Mouse (Mus musculus) ES-E14 (cell line): Measurements from ENCODE around the gene Enpp1. TPM values are rescaled to one million over a fixed set of nuclear protein-coding genes. Genes with fewer than 3 reads are reported as not detected.

Experiments
- DNase-seq: peaks from one replicate; pipeline ENCODE4 v3.0.0-alpha.2; 2013; ENCODE audit warnings: low read depth, low spot score
- H3K27ac ChIP-seq: 2 replicates; pipeline ENCODE4 v1.5.1; 2012; ENCODE audit warnings: low read depth, mild to moderate bottlenecking, low read length, moderate library complexity, mixed read lengths; ENCODE audit not compliant: poor library complexity, insufficient read depth, severe bottlenecking
- H3K36me3 ChIP-seq: 2 replicates; pipeline ENCODE4 v1.6.1; 2012; ENCODE audit warnings: mild to moderate bottlenecking, low read length, moderate library complexity, mixed read lengths; ENCODE audit not compliant: control insufficient read depth, poor library complexity, insufficient read depth, severe bottlenecking
- H3K4me1 ChIP-seq, 2 experiments: fragments of 150-350 bp in 1 of 2; sonication (generic) in 1 of 2; 2 replicates each; pipeline ENCODE4 v1.6.1; 2012; ENCODE audit warnings: low read length in 2 of 2, mild to moderate bottlenecking in 1 of 2, mixed read lengths in 1 of 2; ENCODE audit not compliant: control insufficient read depth in 2 of 2, insufficient read depth in 2 of 2, poor library complexity in 1 of 2
- H3K4me3 ChIP-seq, 2 experiments: fragments of 150-350 bp in 1 of 2; sonication (generic) in 1 of 2; 2 replicates each; pipeline ENCODE4 v1.5.1; 2012; ENCODE audit warnings: low read length in 2 of 2, low read depth in 1 of 2, mild to moderate bottlenecking in 1 of 2, mixed read lengths in 1 of 2; ENCODE audit not compliant: insufficient read depth in 1 of 2, poor library complexity in 1 of 2, severe bottlenecking in 1 of 2
- H3K9ac ChIP-seq: 2 replicates; pipeline ENCODE4 v1.6.1; 2012; ENCODE audit warnings: low read depth, mild to moderate bottlenecking, low read length, mixed read lengths; ENCODE audit not compliant: poor library complexity, insufficient read depth, severe bottlenecking
- H3K9me3 ChIP-seq: fragments of 150-350 bp; sonication (generic); 2 replicates; pipeline ENCODE4 v1.6.1; 2012; ENCODE audit warnings: low read depth, mild to moderate bottlenecking, low read length; ENCODE audit not compliant: control insufficient read depth, insufficient read depth
- CHD2 ChIP-seq: IDR thresholded peaks from 2 replicates; pipeline ENCODE4 v1.6.1; 2014; ENCODE audit warnings: mild to moderate bottlenecking, low read depth, low read length, inconsistent platforms
- HCFC1 ChIP-seq: IDR thresholded peaks from 2 replicates; pipeline ENCODE4 v1.6.1; 2012; ENCODE audit warnings: low read length, inconsistent platforms, borderline replicate concordance; ENCODE audit not compliant: insufficient read depth
- MAFK ChIP-seq: IDR thresholded peaks from 2 replicates; pipeline ENCODE4 v1.6.1; 2014; ENCODE audit warnings: mild to moderate bottlenecking, low read depth, low read length, inconsistent platforms; ENCODE audit not compliant: insufficient read depth
- ZC3H11A ChIP-seq: IDR thresholded peaks from 2 replicates; pipeline ENCODE4 v1.6.1; 2012; ENCODE audit warnings: low read depth, mild to moderate bottlenecking, inconsistent platforms, low read length, borderline replicate concordance
- ZNF384 ChIP-seq: IDR thresholded peaks from 2 replicates; pipeline ENCODE4 v1.6.1; 2012; ENCODE audit warnings: low read depth, low read length, inconsistent platforms
- in situ Hi-C, 2 experiments: fragments of 600-800 bp; cut with MboI; formaldehyde crosslinking; loops; one replicate each; pipeline ENCODE4 v1.15.1; 2025; ENCODE audit warnings: low sequenced_read_pairs in 2 of 2, inconsistent platforms in 1 of 2; ENCODE audit not compliant: unreplicated experiment in 2 of 2
- total RNA-seq: library from RNA; depleted of rRNA; stranded (reverse); fragments of 300-350 nt; gene quantifications from 2 replicates; pipeline ENCODE4 v1.2.3, GENCODE M21; 2012

Enpp1 gene
- total RNA-seq, 1 experiment: 0.62 TPM

DNA sequence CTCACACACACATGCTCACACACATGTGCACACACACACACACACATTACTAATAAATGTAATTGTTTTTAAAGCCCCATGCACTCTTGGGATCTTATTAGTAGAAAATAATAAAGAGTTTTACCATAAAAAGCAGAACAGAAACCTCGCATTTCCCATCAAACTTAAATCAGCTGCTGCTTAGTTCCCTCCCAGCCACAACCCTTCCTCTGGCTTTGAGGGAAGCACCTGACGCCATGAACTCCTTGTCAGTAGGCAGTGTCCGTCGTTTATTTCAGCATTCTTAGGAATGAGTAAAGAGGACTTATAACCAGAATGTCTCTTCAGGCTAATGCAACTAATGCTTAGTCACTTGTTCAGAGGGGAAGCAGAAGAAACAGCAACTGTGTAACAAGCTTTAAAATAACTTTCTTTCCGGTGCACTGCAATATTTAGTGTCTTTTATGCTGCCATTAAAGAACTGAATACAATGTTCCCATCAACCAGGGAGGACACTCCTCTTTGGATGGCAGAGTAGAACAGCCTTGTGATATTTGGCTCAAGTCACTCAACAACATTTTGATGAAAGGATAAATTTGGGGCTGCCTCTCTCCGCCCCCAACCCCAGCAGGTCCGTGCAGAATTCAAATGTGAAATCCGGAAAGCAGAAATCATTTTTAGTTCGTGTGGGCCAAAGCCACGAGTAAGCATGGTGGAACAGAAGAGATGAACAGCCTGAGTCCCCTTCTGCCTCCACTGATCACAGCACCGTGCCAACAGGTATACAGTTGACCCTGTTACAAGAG is 69.0 kb downstream of the Enpp1 start:
- Histone ChIP-seq H3K9ac (no peak overlapping the region), H3K27ac (no peak overlapping the region), H3K9me3 (no peaks in the 10 kb centered on the region), H3K4me3 (no peak overlapping the region), H3K36me3 (no peaks in the 10 kb centered on the region), H3K4me1 (no peaks in the 10 kb centered on the region)
- TF ChIP-seq MAFK: no peak
- no peak for TF ChIP-seq ZC3H11A
- no peak for DNase-seq
- in situ Hi-C loops: no loop called here

DNA sequence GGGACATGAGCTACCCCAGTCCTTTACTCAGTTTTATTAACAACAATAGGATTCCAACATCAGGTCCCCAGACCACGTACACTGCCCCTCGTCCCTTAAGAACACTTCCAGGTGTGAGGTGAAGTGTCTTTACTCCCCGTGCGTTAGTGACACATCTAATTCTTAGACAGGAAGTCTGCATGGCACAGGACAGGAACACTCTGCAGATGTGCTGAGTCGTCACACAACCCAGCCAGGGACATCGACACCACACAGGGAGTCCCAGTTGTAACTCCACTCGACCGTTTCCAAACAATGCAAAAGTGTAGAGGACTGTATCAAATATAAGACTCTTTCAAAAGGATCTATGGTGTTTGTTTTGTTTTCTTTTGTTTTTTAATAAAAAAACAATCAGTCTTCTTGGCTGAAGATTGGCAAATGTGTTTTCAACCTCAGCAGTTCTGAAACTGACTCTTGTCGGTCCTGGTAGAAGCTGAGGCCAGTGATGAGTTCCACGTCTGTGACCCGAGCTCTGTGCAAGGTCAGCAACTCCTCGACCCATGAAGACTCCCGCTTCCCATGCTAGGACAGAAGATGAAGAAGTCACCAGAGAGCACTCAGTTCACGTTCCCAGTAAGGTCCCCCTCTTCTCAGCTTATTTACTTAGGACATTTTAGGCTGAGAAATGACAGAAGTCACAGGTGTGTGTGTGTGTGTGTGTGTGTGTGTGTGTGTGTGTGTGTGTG is 70.4 kb downstream of the Enpp1 start:
- TF ChIP-seq CHD2 (no peak), ZNF384 (no peak), HCFC1 (no peak), MAFK (no peak), ZC3H11A (no peak)
- H3K9me3 ChIP-seq: no peaks in the 10 kb centered on the region

DNA sequence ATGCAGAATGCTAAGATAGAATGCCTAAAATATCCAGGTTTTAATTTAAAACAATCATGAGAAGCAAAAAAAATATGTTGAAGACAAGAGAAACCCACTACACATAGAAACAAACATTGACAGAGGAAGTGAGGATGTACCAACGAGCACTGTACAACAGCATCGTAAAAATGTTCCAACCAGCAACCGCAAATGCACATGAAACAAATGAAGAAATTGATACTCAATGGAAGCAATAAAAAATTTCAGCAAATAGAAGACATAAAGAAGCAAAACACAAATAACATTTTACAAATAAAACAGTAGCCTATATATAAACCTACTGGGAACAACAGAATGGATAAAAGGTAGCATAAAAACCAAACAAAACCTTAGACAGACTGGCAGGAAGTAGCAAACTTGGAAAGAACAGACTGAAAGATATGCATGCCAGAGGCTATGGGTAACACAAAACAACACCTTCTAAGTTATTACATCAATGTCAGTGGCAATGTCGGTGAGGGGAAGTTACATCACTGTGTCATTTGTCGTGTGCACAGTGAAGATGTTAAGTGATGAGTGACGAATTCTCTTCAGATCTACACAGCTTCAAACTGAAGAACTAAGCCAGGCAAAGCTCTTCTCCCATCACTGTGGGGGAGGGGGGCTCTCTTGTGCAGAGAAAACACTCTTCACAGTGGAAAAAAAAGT is 71.6 kb downstream of the Enpp1 start:
- Histone ChIP-seq H3K9ac (no peak overlapping the region), H3K4me1 (peaks cover 0 to 3% of the 10 kb centered on the region in 2 experiments; a peak in 1 of 4 replicates), H3K4me3 (no peak overlapping the region), H3K9me3 (no peaks in the 10 kb centered on the region), H3K36me3 (no peaks in the 10 kb centered on the region), H3K27ac (no peak overlapping the region)
- in situ Hi-C loops: no loop called here
- TF ChIP-seq MAFK (no peak), HCFC1 (no peak), ZNF384 (no peak), ZC3H11A (no peak), CHD2 (no peak)
- DNase-seq: no peak

More for the DNA sequence above, 70.4 kb downstream of the Enpp1 start:
- no peak for DNase-seq
- no peaks in the 10 kb centered on the region for H3K36me3 ChIP-seq
- H3K27ac ChIP-seq: no peak overlapping the region
- no peak overlapping the region for H3K9ac ChIP-seq
- in situ Hi-C loops: no loop called here
- no peaks in the 10 kb centered on the region for H3K4me1 ChIP-seq
- no peak overlapping the region for H3K4me3 ChIP-seq

DNA sequence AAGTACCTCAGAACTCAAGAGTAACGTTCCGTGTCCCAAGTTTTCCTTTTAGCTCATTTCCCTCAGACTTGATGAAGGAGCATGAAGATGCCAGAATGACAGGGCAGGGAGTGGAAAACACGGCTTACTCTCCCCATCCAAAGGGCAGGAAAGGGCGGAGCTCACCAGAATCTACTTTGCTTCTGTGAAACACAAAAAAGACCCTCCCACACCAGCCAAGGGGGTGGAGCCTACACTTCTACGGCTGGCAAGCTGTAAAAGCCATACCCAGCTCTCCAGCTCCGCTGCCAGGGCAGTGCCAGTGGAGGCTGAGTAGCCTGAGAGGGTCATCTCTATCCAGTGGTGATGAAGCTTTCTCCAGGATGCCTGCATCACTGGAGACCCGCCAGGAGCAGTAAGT is 72.4 kb downstream of the Enpp1 start:
- H3K4me3 ChIP-seq: no peak overlapping the region
- in situ Hi-C loops: no loop called here

More for the DNA sequence above, 72.4 kb downstream of the Enpp1 start:
- Histone ChIP-seq H3K4me1 (peaks cover 0 to 4% of the 10 kb centered on the region in 2 experiments; a peak in 1 of 4 replicates), H3K9ac (no peak overlapping the region), H3K27ac (no peak overlapping the region), H3K9me3 (no peaks in the 10 kb centered on the region), H3K36me3 (no peaks in the 10 kb centered on the region)
- TF ChIP-seq CHD2: no peak
- no peak for TF ChIP-seq MAFK
- TF ChIP-seq HCFC1: no peak
- TF ChIP-seq ZC3H11A: no peak
- TF ChIP-seq ZNF384: no peak
- DNase-seq: no peak
